Mouse (Mus musculus) cerebellum, adult 9-10 months (tissue): ENCODE results near the gene Drc3.

Experiments used
- DNase-seq: peaks from one replicate; pipeline ENCODE4 v3.0.0; 2022

Drc3 gene

GRCm38 (mm10) chr11:60339361-60339760, 13.8 kb upstream of the Drc3 start:
- no peak for DNase-seq

- DNase-seq, result no peak
Measured at GRCm38 (mm10) chr11:60345868-60346267, 7.3 kb upstream of the Drc3 start.

- DNase-seq, result peak; percentile 84
Measured at GRCm38 (mm10) chr11:60346537-60346936, 6.6 kb upstream of the Drc3 start.

- DNase-seq, result no peak
Measured at GRCm38 (mm10) chr11:60351388-60351787, 1.7 kb upstream of the Drc3 start.

- DNase-seq, result no peak
Measured at GRCm38 (mm10) chr11:60351925-60352371, 1.2 kb upstream of the Drc3 start.

GRCm38 (mm10) chr11:60355952-60356351, 2.8 kb downstream of the Drc3 start:
- no peak for DNase-seq

GRCm38 (mm10) chr11:60357116-60357515, 4.0 kb downstream of the Drc3 start:
- DNase-seq, result no peak

- no peak for DNase-seq
Measured at GRCm38 (mm10) chr11:60358548-60358947, 5.4 kb downstream of the Drc3 start.

- DNase-seq, result no peak
Measured at GRCm38 (mm10) chr11:60359138-60359537, 6.0 kb downstream of the Drc3 start.

- no peak for DNase-seq
Measured at GRCm38 (mm10) chr11:60359936-60360335, 6.8 kb downstream of the Drc3 start.

GRCm38 (mm10) chr11:60360631-60361201, 7.6 kb downstream of the Drc3 start:
- DNase-seq, result no peak

- DNase-seq, result no peak
Measured at GRCm38 (mm10) chr11:60366239-60367019, 13.3 kb downstream of the Drc3 start.

- DNase-seq, result no peak
Measured at GRCm38 (mm10) chr11:60367256-60367655, 14.1 kb downstream of the Drc3 start.

GRCm38 (mm10) chr11:60368909-60369308, 15.8 kb downstream of the Drc3 start:
- no peak for DNase-seq

GRCm38 (mm10) chr11:60369448-60369847, 16.3 kb downstream of the Drc3 start:
- peak; percentile 33 for DNase-seq

- DNase-seq, result peak; percentile 35
Measured at GRCm38 (mm10) chr11:60370431-60370830, 17.3 kb downstream of the Drc3 start.

- no peak for DNase-seq
Measured at GRCm38 (mm10) chr11:60374481-60374880, 21.4 kb downstream of the Drc3 start.

- DNase-seq, result no peak
Measured at GRCm38 (mm10) chr11:60383518-60383917, 30.4 kb downstream of the Drc3 start.

GRCm38 (mm10) chr11:60384762-60385421, 31.8 kb downstream of the Drc3 start:
- DNase-seq, result peak; percentile 36

- DNase-seq, result no peak
Measured at GRCm38 (mm10) chr11:60385946-60386345, 32.8 kb downstream of the Drc3 start.

- no peak for DNase-seq
Measured at GRCm38 (mm10) chr11:60387944-60388343, 34.8 kb downstream of the Drc3 start.

GRCm38 (mm10) chr11:60391346-60391745, 38.2 kb downstream of the Drc3 start:
- no peak for DNase-seq

- no peak for DNase-seq
Measured at GRCm38 (mm10) chr11:60396546-60396945, 43.4 kb downstream of the Drc3 start.

- DNase-seq, result no peak
Measured at GRCm38 (mm10) chr11:60397172-60397571, 44.0 kb downstream of the Drc3 start.
